Comparison of ENCODE assay signal across 8 mouse cellular contexts in genomic region chr7:101969694-101970428, GRCm38 (mm10). TPM values are rescaled to one million over a fixed set of nuclear protein-coding genes. Genes with fewer than 3 reads are reported as not detected.
A peak's percentile ranks its signal among the peaks of the same experiment; 100 is the strongest.
DNase-seq lines count a peak whose midpoint lies in the region; ATAC-seq lines count a peak whose summit lies in the region.

No protein-coding gene starts in this region.

- peak overlapping the region; percentile 61 for H3K4me3 ChIP-seq in intestine, embryonic 15.5 days (replicated peaks)

- DNase-seq in adrenal gland, adult 2 months = peak; percentile 94
- peak; percentile 92 for DNase-seq in embryo, embryonic 11 days
- DNase-seq in gastrocnemius, postnatal 25 days = peak; percentile 87
- peak; percentile 85 to 89 for DNase-seq in left cerebral cortex, postnatal 25 days (ENCODE audit: low spot score in 2 of 2)
- peak; percentile 84 for DNase-seq in mesoderm, embryonic 11.5 days (ENCODE audit: low read depth, low spot score)
- DNase-seq in right cerebral cortex, postnatal 25 days = peak; percentile 87
- DNase-seq in urinary bladder, postnatal 36 days (ENCODE audit: low spot score in 2 of 2) = peak; percentile 85

- peaks cover 39% of the 10 kb centered on the region for H3K4me1 ChIP-seq in intestine, embryonic 15.5 days (replicated peaks)

- WGBS in intestine, embryonic 15.5 days = under 1% methylated on average over 52 of the region's 53 CpGs

- peak overlapping the region; percentile 98 for H3K27ac ChIP-seq in intestine, embryonic 15.5 days

- H3K27me3 ChIP-seq in intestine, embryonic 15.5 days (replicated peaks) = no peaks in the 10 kb centered on the region

- H3K4me2 ChIP-seq in intestine, embryonic 15.5 days (replicated peaks) = peak overlapping the region; percentile 92

- no peaks in the 10 kb centered on the region for H3K36me3 ChIP-seq in intestine, embryonic 15.5 days

- peak overlapping the region; percentile 71 for H3K9ac ChIP-seq in intestine, embryonic 15.5 days

- intact Hi-C loops in left cerebral cortex, postnatal 25 days (cut with DNase I) = loop anchor here (2.0 kb wide), 1 partner anchor 35 kb away; the partner anchor contains the start of gene Numa1

- ATAC-seq in intestine, embryonic 15.5 days = peak; percentile 91

- H3K9me3 ChIP-seq in intestine, embryonic 15.5 days = no peaks in the 10 kb centered on the region

RNA-seq across cellular contexts. Expression of gene Numa1, which starts 36.0 kb away (rescaled TPM):
- 100 to 1,000 TPM; 167 to 176 TPM for total RNA-seq in adrenal gland, adult 2 months (2021)
- 89.3 and 96.6 TPM in 2 replicates for polyA plus RNA-seq in adrenal gland, adult 2 months (2012; rRNA removed)
- 10 to 100 TPM; 43.8 to 46.7 TPM for total RNA-seq in gastrocnemius, postnatal 25 days (2021)
- 54.6 and 55.5 TPM in 2 replicates for polyA plus RNA-seq in intestine, embryonic 15.5 days (2015; fragmentation: Nextera tagmentation; extraction: Ambion mirVana)
- total RNA-seq in left cerebral cortex, postnatal 25 days (2021) = 10 to 100 TPM; 77.1 to 83.2 TPM

RNA-seq across cellular contexts. Expression of gene Lrrc51, which starts 36.2 kb away (rescaled TPM):
- total RNA-seq in adrenal gland, adult 2 months (2021) = 10 to 100 TPM; 11.7 to 17.3 TPM
- polyA plus RNA-seq in adrenal gland, adult 2 months (2012; rRNA removed) = 9.4 and 10.3 TPM in 2 replicates
- total RNA-seq in gastrocnemius, postnatal 25 days (2021) = 1 to 10 TPM; 3.0 to 4.2 TPM
- 6.7 and 9.2 TPM in 2 replicates for polyA plus RNA-seq in intestine, embryonic 15.5 days (2015; fragmentation: Nextera tagmentation; extraction: Ambion mirVana)
- 1 to 10 TPM; 5.6 to 6.9 TPM for total RNA-seq in left cerebral cortex, postnatal 25 days (2021)

RNA-seq across cellular contexts. Expression of gene Il18bp, which starts 48.6 kb away (rescaled TPM):
- total RNA-seq in adrenal gland, adult 2 months (2021) = 10 to 100 TPM in 1 of 2 experiments, 1 to 10 TPM in 1; 6.1 to 22.2 TPM
- polyA plus RNA-seq in adrenal gland, adult 2 months (2012; rRNA removed) = 15.5 and 18.2 TPM in 2 replicates
- 1 to 10 TPM; 1.9 to 2.7 TPM for total RNA-seq in gastrocnemius, postnatal 25 days (2021)
- polyA plus RNA-seq in intestine, embryonic 15.5 days (2015; fragmentation: Nextera tagmentation; extraction: Ambion mirVana) = 2.3 and 2.8 TPM in 2 replicates
- total RNA-seq in left cerebral cortex, postnatal 25 days (2021) = 1 to 10 TPM; 5.8 to 7.9 TPM

Comparison
In these comparisons a context has a peak if more than half of its experiments do, and no peak if none do; other contexts are left out.
1. Peak in every context shown above with its lines: DNase-seq, ATAC-seq, H3K4me3 ChIP-seq and H3K27ac ChIP-seq.